Mouse (Mus musculus): ENCODE measurements around the gene Acsl6. TPM values are rescaled to one million over a fixed set of nuclear protein-coding genes. Genes with fewer than 3 reads are reported as not detected.
"Not testable (repeated sequence)": the region's sequence is repeated elsewhere in the genome, so short reads cannot be mapped to it uniquely, and the experiment has no call there.

Gene Acsl6
- polyA plus RNA-seq, 1 experiment from 2014 or later = 1.3 TPM

- not testable (repeated sequence) for H3K4me1 ChIP-seq (ENCODE audit: control insufficient read depth, insufficient read depth, low read length); H3K9me3 ChIP-seq (ENCODE audit: control insufficient read depth, low read length); ATAC-seq (ENCODE audit: low FRiP score, low TSS enrichment); H3K36me3 ChIP-seq (ENCODE audit: control insufficient read depth, insufficient read depth, low read length); H3K9ac ChIP-seq (ENCODE audit: low read depth, low read length); H3K27ac ChIP-seq (ENCODE audit: low read depth, low read length); H3K27me3 ChIP-seq (ENCODE audit: control insufficient read depth, insufficient read depth, low read length); H3K4me2 ChIP-seq (replicated peaks; ENCODE audit: low read depth, low read length); H3K4me3 ChIP-seq (ENCODE audit: low read length)
- WGBS = 93% methylated on average over 20 of the region's 20 CpGs
Measured at GRCm38 (mm10) chr11:54400803-54401202, 97.2 kb downstream of the Acsl6 start.

- H3K27ac ChIP-seq (ENCODE audit: low read depth, low read length) = no peak overlapping the region
- no peak for ATAC-seq (ENCODE audit: low FRiP score, low TSS enrichment)
- 83% methylated on average over 4 of the region's 4 CpGs for WGBS
Measured at GRCm38 (mm10) chr11:54404885-54405284, 101.3 kb downstream of the Acsl6 start.

GRCm38 (mm10) chr11:54406930-54407546 is 103.4 kb downstream of the Acsl6 start:
- Histone ChIP-seq H3K4me2 (replicated peaks; ENCODE audit: low read depth, low read length) (no peak overlapping the region), H3K4me1 (ENCODE audit: control insufficient read depth, insufficient read depth, low read length) (no peaks in the 10 kb centered on the region), H3K36me3 (ENCODE audit: control insufficient read depth, insufficient read depth, low read length) (no peaks in the 10 kb centered on the region), H3K9me3 (ENCODE audit: control insufficient read depth, low read length) (no peaks in the 10 kb centered on the region), H3K9ac (ENCODE audit: low read depth, low read length) (no peak overlapping the region), H3K27me3 (ENCODE audit: control insufficient read depth, insufficient read depth, low read length) (no peaks in the 10 kb centered on the region), H3K27ac (ENCODE audit: low read depth, low read length) (no peak overlapping the region), H3K4me3 (ENCODE audit: low read length) (no peak overlapping the region)
- 80% methylated on average over 4 of the region's 4 CpGs for WGBS
- ATAC-seq (ENCODE audit: low FRiP score, low TSS enrichment) = no peak

More at GRCm38 (mm10) chr11:54404885-54405284, 101.3 kb downstream of the Acsl6 start:
- no peak overlapping the region for H3K9ac ChIP-seq (ENCODE audit: low read depth, low read length)
- no peaks in the 10 kb centered on the region for H3K4me1 ChIP-seq (ENCODE audit: control insufficient read depth, insufficient read depth, low read length)
- H3K9me3 ChIP-seq (ENCODE audit: control insufficient read depth, low read length) = no peaks in the 10 kb centered on the region
- no peak overlapping the region for H3K4me2 ChIP-seq (replicated peaks; ENCODE audit: low read depth, low read length)
- H3K36me3 ChIP-seq (ENCODE audit: control insufficient read depth, insufficient read depth, low read length) = no peaks in the 10 kb centered on the region
- no peak overlapping the region for H3K4me3 ChIP-seq (ENCODE audit: low read length)
- no peaks in the 10 kb centered on the region for H3K27me3 ChIP-seq (ENCODE audit: control insufficient read depth, insufficient read depth, low read length)

- no peaks in the 10 kb centered on the region for H3K9me3 ChIP-seq (ENCODE audit: control insufficient read depth, low read length)
- no peak overlapping the region for H3K9ac ChIP-seq (ENCODE audit: low read depth, low read length)
- no peak for ATAC-seq (ENCODE audit: low FRiP score, low TSS enrichment)
- no peaks in the 10 kb centered on the region for H3K4me1 ChIP-seq (ENCODE audit: control insufficient read depth, insufficient read depth, low read length)
- no peak overlapping the region for H3K4me3 ChIP-seq (ENCODE audit: low read length)
- H3K27me3 ChIP-seq (ENCODE audit: control insufficient read depth, insufficient read depth, low read length) = no peaks in the 10 kb centered on the region
- no peak overlapping the region for H3K27ac ChIP-seq (ENCODE audit: low read depth, low read length)
- H3K36me3 ChIP-seq (ENCODE audit: control insufficient read depth, insufficient read depth, low read length) = no peaks in the 10 kb centered on the region
- H3K4me2 ChIP-seq (replicated peaks; ENCODE audit: low read depth, low read length) = no peak overlapping the region
Measured at GRCm38 (mm10) chr11:54410612-54411011, 107.0 kb downstream of the Acsl6 start.

GRCm38 (mm10) chr11:54413017-54413416 is 109.4 kb downstream of the Acsl6 start:
- Histone ChIP-seq H3K27me3 (ENCODE audit: control insufficient read depth, insufficient read depth, low read length) (no peaks in the 10 kb centered on the region), H3K36me3 (ENCODE audit: control insufficient read depth, insufficient read depth, low read length) (no peaks in the 10 kb centered on the region), H3K9me3 (ENCODE audit: control insufficient read depth, low read length) (no peaks in the 10 kb centered on the region), H3K4me3 (ENCODE audit: low read length) (no peak overlapping the region), H3K27ac (ENCODE audit: low read depth, low read length) (no peak overlapping the region), H3K4me2 (replicated peaks; ENCODE audit: low read depth, low read length) (no peak overlapping the region), H3K4me1 (ENCODE audit: control insufficient read depth, insufficient read depth, low read length) (no peaks in the 10 kb centered on the region), H3K9ac (ENCODE audit: low read depth, low read length) (no peak overlapping the region)
- 52% methylated on average over 6 of the region's 6 CpGs for WGBS
- no peak for ATAC-seq (ENCODE audit: low FRiP score, low TSS enrichment)

Other genes starting within 250 kb of the Acsl6 start
- gene Pdlim4, start 234.8 kb upstream of the Acsl6 start, polyA plus RNA-seq (2014; fragmentation: Nextera tagmentation; extraction: Ambion mirVana) = 52.1 and 54.6 TPM in 2 replicates
- gene P4ha2, start 203.7 kb upstream of the Acsl6 start, polyA plus RNA-seq (2014; fragmentation: Nextera tagmentation; extraction: Ambion mirVana) = 19.3 and 25.1 TPM in 2 replicates
- not detected in 2 replicates for gene Csf2, start 54.1 kb upstream of the Acsl6 start, polyA plus RNA-seq (2014; fragmentation: Nextera tagmentation; extraction: Ambion mirVana)
- not detected in 2 replicates for gene Il3, start 36.5 kb upstream of the Acsl6 start, polyA plus RNA-seq (2014; fragmentation: Nextera tagmentation; extraction: Ambion mirVana)
- not detected in 2 replicates for gene Meikin, start 66.9 kb downstream of the Acsl6 start, polyA plus RNA-seq (2014; fragmentation: Nextera tagmentation; extraction: Ambion mirVana)
- 9.0 and 12.6 TPM in 2 replicates for gene Fnip1, start 134.4 kb downstream of the Acsl6 start, polyA plus RNA-seq (2014; fragmentation: Nextera tagmentation; extraction: Ambion mirVana)
- gene Rapgef6, start 219.0 kb downstream of the Acsl6 start, polyA plus RNA-seq (2014; fragmentation: Nextera tagmentation; extraction: Ambion mirVana) = 19.4 and 35.8 TPM in 2 replicates

All from kidney, embryonic 14.5 days (tissue).